Mouse (Mus musculus): ENCODE results near the gene Tmod1.

Tmod1 gene

GRCm38 (mm10) chr4:46053323-46054107 lies 14.8 kb downstream of the Tmod1 start:
- DNase-seq (ENCODE audit: low spot score), result no peak

GRCm38 (mm10) chr4:46056163-46056562 lies 17.4 kb downstream of the Tmod1 start:
- DNase-seq (ENCODE audit: low spot score), result no peak

GRCm38 (mm10) chr4:46061259-46061962 lies 22.7 kb downstream of the Tmod1 start:
- no peak for DNase-seq (ENCODE audit: low spot score)

- no peak for DNase-seq (ENCODE audit: low spot score)
Measured at GRCm38 (mm10) chr4:46063841-46064240, 25.1 kb downstream of the Tmod1 start.

GRCm38 (mm10) chr4:46064263-46064662 lies 25.5 kb downstream of the Tmod1 start:
- DNase-seq (ENCODE audit: low spot score), result no peak

GRCm38 (mm10) chr4:46064961-46065360 lies 26.2 kb downstream of the Tmod1 start:
- no peak for DNase-seq (ENCODE audit: low spot score)

- no peak for DNase-seq (ENCODE audit: low spot score)
Measured at GRCm38 (mm10) chr4:46065695-46066340, 27.1 kb downstream of the Tmod1 start.

- no peak for DNase-seq (ENCODE audit: low spot score)
Measured at GRCm38 (mm10) chr4:46068060-46068459, 29.3 kb downstream of the Tmod1 start.

- DNase-seq (ENCODE audit: low spot score), result no peak
Measured at GRCm38 (mm10) chr4:46068573-46068972, 29.8 kb downstream of the Tmod1 start.

- DNase-seq (ENCODE audit: low spot score), result no peak
Measured at GRCm38 (mm10) chr4:46069851-46070482, 31.2 kb downstream of the Tmod1 start.

GRCm38 (mm10) chr4:46072631-46073030 lies 33.9 kb downstream of the Tmod1 start:
- no peak for DNase-seq (ENCODE audit: low spot score)

GRCm38 (mm10) chr4:46073736-46074135 lies 35.0 kb downstream of the Tmod1 start:
- peak; percentile 11 for DNase-seq (ENCODE audit: low spot score)

- no peak for DNase-seq (ENCODE audit: low spot score)
Measured at GRCm38 (mm10) chr4:46075664-46076063, 36.9 kb downstream of the Tmod1 start.

GRCm38 (mm10) chr4:46076892-46077291 lies 38.2 kb downstream of the Tmod1 start:
- no peak for DNase-seq (ENCODE audit: low spot score)

GRCm38 (mm10) chr4:46080261-46080660 lies 41.5 kb downstream of the Tmod1 start:
- DNase-seq (ENCODE audit: low spot score), result no peak

- DNase-seq (ENCODE audit: low spot score), result no peak
Measured at GRCm38 (mm10) chr4:46082555-46082954, 43.8 kb downstream of the Tmod1 start.

- DNase-seq (ENCODE audit: low spot score), result no peak
Measured at GRCm38 (mm10) chr4:46084416-46085172, 45.9 kb downstream of the Tmod1 start.

- DNase-seq (ENCODE audit: low spot score), result no peak
Measured at GRCm38 (mm10) chr4:46085223-46085811, 46.6 kb downstream of the Tmod1 start.

GRCm38 (mm10) chr4:46086718-46087426 lies 48.1 kb downstream of the Tmod1 start:
- no peak for DNase-seq (ENCODE audit: low spot score)

GRCm38 (mm10) chr4:46087427-46087771 lies 48.7 kb downstream of the Tmod1 start:
- no peak for DNase-seq (ENCODE audit: low spot score)

GRCm38 (mm10) chr4:46087852-46088251 lies 49.1 kb downstream of the Tmod1 start:
- DNase-seq (ENCODE audit: low spot score), result no peak

Data from yolk sac, embryonic 10.5 days (tissue).